Mouse (Mus musculus) midbrain, embryonic 16.5 days (tissue): ENCODE results near the gene Entpd2. TPM values are rescaled to one million over a fixed set of nuclear protein-coding genes. Genes with fewer than 3 reads are reported as not detected.

Experiments
- ATAC-seq: fragments of 200-750 bp; cut with Nextera tagmentation; 2 replicates; pipeline ENCODE4 v1.8.0; 2017; ENCODE audit warnings: moderate TSS enrichment
- H3K27ac ChIP-seq: fragments of 300-500 bp; sonication (generic); 2 replicates; pipeline ENCODE4 v1.5.1; 2014; ENCODE audit warnings: mild to moderate bottlenecking, low read length, mixed read lengths
- H3K27me3 ChIP-seq: fragments of 300-500 bp; sonication (generic); 2 replicates; pipeline ENCODE4 v1.6.1; 2014; ENCODE audit warnings: low read depth, low read length, mixed read lengths; ENCODE audit not compliant: control insufficient read depth, insufficient read depth
- H3K36me3 ChIP-seq: fragments of 300-500 bp; sonication (generic); 2 replicates; pipeline ENCODE4 v1.6.1; 2014; ENCODE audit warnings: mild to moderate bottlenecking, low read length, moderate library complexity, mixed read lengths; ENCODE audit not compliant: control insufficient read depth, insufficient read depth
- H3K4me1 ChIP-seq: fragments of 300-500 bp; sonication (generic); 2 replicates; pipeline ENCODE4 v1.6.1; 2014; ENCODE audit warnings: mild to moderate bottlenecking, low read length, mixed read lengths; ENCODE audit not compliant: control insufficient read depth, insufficient read depth
- H3K4me2 ChIP-seq: fragments of 300-500 bp; sonication (generic); 2 replicates; pipeline ENCODE4 v1.6.1; 2014; ENCODE audit warnings: mild to moderate bottlenecking, low read length, mixed read lengths
- H3K4me3 ChIP-seq: fragments of 300-500 bp; sonication (generic); 2 replicates; pipeline ENCODE4 v1.5.1; 2014; ENCODE audit warnings: low read depth, mild to moderate bottlenecking, low read length, moderate library complexity, mixed read lengths
- H3K9ac ChIP-seq: fragments of 300-500 bp; sonication (generic); 2 replicates; pipeline ENCODE4 v1.6.1; 2014; ENCODE audit warnings: low read depth, low read length, mixed read lengths
- H3K9me3 ChIP-seq: fragments of 300-500 bp; sonication (generic); replicated peaks from 2 replicates; pipeline ENCODE4 v1.6.1; 2014; ENCODE audit warnings: mild to moderate bottlenecking, low read length, mixed read lengths; ENCODE audit not compliant: control insufficient read depth, poor library complexity, severe bottlenecking
- WGBS: fragments of 180-500 bp; shearing (Covaris S2); extraction: QIAGEN DNeasy Blood & Tissue Kit; methylation state at CpG from one replicate; pipeline ENCODE4 v1.1.7; 2014; 5-methylcytosine and 5-hydroxymethylcytosine counted together
- polyA plus RNA-seq: library from polyadenylated mRNA; unstranded; fragments of >200 nt; fragmentation: Nextera tagmentation; extraction: Ambion mirVana; gene quantifications from 2 replicates; pipeline ENCODE4 v1.2.1, GENCODE M21; 2015

The Entpd2 gene
- polyA plus RNA-seq, 1 experiment from 2014 or later = 9.0 TPM

DNA sequence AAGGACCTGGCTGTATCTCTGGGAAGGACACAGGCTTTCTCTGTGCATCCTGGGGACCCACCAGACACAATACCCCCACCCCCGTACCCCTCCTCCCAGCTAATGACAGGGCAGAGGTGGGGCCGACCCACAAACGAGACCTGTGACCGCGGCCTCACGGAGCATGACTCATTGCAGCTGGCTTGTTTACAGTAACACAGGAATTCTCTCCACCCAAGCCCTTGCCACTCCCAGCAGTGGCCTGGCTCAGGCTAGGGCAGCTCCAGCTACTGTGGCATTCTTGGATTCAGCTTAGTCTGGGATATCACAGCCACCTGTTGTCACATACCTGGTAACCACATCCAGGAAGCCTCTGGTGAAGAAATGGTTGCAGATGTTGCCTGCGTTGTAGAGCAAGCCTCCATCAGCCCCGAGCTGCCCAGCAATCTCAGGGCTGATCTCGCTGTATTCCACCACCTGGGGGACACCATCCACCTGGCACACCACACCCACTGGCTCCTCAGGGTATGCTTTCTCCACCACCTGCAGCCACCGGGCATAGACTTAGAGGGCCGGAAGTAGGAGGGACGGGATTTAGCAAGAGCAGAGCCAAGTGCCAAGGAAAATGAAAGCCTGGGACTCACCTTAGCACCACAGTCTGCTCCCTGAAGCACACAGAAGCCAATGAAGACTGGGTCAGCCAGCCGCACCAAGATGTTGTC is 32.0 kb upstream of the Entpd2 start:
- H3K9me3 ChIP-seq = no peaks in the 10 kb centered on the region
- H3K9ac ChIP-seq = no peak overlapping the region
- H3K4me1 ChIP-seq = 0 out of 2 replicates have a peak, but pooled peaks cover 8% of the 10 kb centered on the region
- H3K4me2 ChIP-seq = no peak overlapping the region
- peaks cover 23% of the 10 kb centered on the region for H3K27me3 ChIP-seq
- H3K4me3 ChIP-seq = no peak overlapping the region
- ATAC-seq = no peak
- H3K27ac ChIP-seq = no peak overlapping the region
- H3K36me3 ChIP-seq = no peaks in the 10 kb centered on the region
- 68% methylated on average over 13 of the region's 13 CpGs for WGBS

DNA sequence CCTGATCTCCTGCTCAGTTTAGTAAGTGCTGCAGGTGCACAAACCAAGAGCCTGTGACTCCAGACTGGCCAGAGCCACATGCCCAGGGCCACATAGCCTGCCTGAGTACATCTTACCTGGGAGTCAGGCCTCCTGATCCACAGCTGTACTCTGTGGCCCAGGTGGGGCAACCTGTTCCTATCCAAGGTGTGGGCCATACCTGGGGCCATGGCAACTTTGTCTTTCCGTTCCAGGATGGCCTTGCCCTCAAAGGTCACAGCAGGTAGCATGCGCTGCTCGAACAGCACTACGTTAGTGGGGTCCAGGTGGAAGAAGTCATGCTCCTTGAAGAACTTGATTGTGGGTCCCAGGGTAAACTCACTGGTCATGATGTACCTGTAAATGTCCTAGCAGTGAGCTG is 31.4 kb upstream of the Entpd2 start:
- ATAC-seq = no peak
- Histone ChIP-seq H3K36me3 (no peaks in the 10 kb centered on the region), H3K27me3 (peaks cover 23% of the 10 kb centered on the region), H3K4me2 (no peak overlapping the region), H3K9me3 (no peaks in the 10 kb centered on the region), H3K27ac (no peak overlapping the region), H3K9ac (no peak overlapping the region), H3K4me1 (0 out of 2 replicates have a peak, but pooled peaks cover 8% of the 10 kb centered on the region), H3K4me3 (no peak overlapping the region)
- WGBS = 87% methylated on average over 4 of the region's 4 CpGs

DNA sequence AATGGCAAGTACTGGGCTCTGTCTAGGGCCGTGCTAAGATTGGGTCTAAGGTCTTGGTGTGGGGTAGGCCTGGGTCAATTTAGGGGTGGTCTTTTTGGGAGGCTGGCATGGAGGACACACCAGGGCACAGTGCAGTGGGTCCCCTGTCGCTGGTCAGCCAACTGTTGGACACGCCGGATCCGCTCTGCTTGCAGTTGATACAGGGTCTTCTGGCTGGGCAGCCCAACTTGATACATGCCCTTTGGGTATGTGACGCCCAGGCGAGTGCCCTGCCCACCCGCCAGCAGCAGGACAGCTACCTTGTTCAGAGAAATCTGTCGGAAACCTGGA is 30.9 kb upstream of the Entpd2 start:
- Histone ChIP-seq H3K27me3 (peaks cover 23% of the 10 kb centered on the region), H3K9ac (peak overlapping the region; percentile 71; the same call in 1 of the 2 replicates), H3K9me3 (no peaks in the 10 kb centered on the region), H3K4me1 (0 out of 2 replicates have a peak, but pooled peaks cover 8% of the 10 kb centered on the region), H3K36me3 (no peaks in the 10 kb centered on the region), H3K4me3 (peak overlapping the region; percentile 52), H3K27ac (no peak overlapping the region), H3K4me2 (peak overlapping the region; percentile 96)
- ATAC-seq = 0 out of 2 replicates have a peak, but pooled peaks have one; percentile 19
- WGBS = 31% methylated on average over 9 of the region's 9 CpGs

DNA sequence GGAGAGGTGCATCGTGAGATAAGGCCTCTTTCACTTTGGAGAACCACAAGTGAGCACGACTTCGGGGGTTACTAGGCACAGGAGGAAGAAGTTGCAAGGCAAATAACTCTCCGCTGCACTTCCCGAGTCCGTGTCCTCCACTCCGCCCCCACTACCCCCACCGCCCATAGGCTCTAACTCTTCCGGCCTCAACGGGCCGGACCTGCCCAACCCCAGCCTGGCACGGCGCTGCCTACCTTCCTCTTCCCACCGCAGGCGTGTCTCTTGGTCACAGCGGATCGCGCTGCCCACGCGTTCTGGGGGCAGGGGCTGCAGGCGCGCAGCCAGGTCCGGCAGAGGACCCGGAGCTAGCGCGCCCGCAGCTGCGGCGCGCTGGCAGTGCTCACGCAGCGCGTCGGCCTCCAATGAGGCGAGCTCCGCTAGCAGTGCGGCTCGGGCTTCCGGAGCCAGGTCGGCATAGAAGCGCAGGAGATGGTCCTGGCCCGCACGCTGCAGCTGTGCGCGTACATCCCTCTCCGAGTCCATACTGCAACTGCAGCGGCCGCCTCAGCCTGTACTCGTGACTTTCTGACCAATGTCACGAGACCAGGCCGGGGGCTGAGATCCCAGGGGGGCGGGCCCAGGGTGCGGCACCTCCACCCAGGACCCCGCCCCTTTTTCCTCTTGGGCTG is 30.4 kb upstream of the Entpd2 start, which contains the start of gene Uap1l1:
Gene Uap1l1, minus strand, starts transcription at position 592 of the 671 bp plus-strand sequence.
- H3K9ac ChIP-seq = peak within 1 kb of the TSS; percentile 71
- no peaks in the 10 kb centered on the region for H3K9me3 ChIP-seq
- no peak within 1 kb of the TSS for H3K27ac ChIP-seq
- peak within 1 kb of the TSS; percentile 52 for H3K4me3 ChIP-seq
- no peaks in the 10 kb centered on the region for H3K36me3 ChIP-seq
- peaks cover 23% of the 10 kb centered on the region for H3K27me3 ChIP-seq
- 0 out of 2 replicates have a peak, but pooled peaks cover 8% of the 10 kb centered on the region for H3K4me1 ChIP-seq
- peak; percentile 73 for ATAC-seq
- under 1% methylated on average over 54 of the region's 54 CpGs for WGBS
- peak within 1 kb of the TSS; percentile 96 for H3K4me2 ChIP-seq

DNA sequence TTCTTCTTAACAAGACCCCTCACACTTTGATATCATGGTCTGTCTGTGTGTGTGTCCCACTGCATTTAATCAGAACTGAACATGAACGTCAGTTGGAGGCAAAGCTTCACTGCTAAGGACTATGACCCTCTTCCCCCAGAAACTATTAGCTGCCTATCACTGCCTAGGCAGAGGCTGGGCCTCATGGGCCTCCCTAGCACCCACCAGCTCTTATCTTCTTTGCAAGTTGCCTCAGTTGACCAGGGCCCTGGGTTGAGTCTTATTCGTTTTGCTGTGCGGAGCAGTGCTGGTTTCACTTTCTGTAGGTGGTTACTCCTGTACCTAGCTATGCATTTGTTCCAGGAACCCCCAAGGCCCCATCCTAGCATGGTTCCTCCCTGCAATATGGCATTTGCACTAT is 25.7 kb upstream of the Entpd2 start:
- Histone ChIP-seq H3K36me3 (no peaks in the 10 kb centered on the region), H3K4me1 (peaks cover 13% of the 10 kb centered on the region), H3K4me2 (no peak overlapping the region), H3K9me3 (no peaks in the 10 kb centered on the region), H3K9ac (no peak overlapping the region), H3K4me3 (no peak overlapping the region), H3K27me3 (peaks cover 9% of the 10 kb centered on the region), H3K27ac (no peak overlapping the region)
- no peak for ATAC-seq
- WGBS = 91% methylated on average over 3 of the region's 3 CpGs

DNA sequence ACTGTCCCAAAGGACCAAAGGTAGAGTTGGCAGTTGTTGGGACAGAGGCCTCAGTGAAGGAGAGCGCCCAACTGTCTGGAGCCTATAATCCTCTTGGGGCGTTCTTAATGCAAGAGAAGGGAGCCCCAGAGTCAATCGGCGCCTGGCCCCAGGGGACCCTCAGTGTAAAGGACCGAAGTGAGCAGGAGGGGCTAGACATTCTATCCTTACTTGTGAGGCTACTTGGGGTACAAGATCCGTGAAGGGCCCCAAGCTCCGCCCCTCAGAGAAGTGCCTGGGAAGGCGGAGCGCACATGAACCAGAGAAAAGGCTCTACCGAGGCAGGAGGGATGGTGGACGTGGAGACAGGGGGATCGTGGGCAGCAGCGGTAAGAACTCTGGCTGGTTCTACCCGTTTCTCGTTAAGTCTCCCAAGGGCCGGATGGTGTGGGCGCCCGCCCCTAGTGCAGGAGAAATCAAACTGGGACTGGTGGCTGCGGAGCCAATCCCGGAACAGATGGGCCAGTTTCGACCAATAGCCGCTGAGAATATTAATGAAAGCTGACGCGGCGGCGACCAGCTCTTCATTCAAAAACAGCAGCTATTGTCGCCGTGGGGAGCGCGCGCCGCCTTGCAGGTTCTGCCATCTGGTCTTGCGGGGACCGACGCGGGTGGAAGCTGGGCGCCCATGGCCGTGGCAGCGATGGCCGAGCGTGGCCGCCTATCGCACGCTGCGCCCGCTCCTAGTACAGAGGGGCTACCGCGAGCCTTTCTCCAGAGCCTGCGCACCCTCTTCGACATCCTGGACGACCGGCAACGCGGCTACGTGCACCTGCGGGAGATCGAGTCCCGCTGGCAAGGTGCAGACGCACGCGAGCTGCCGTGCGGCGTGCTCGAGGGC is 23.7 kb upstream of the Entpd2 start, which contains the start of gene Sapcd2:
Gene Sapcd2, plus strand, starts transcription at position 558 of the 880 bp plus-strand sequence.
- WGBS = under 1% methylated on average over 65 of the region's 65 CpGs
- Histone ChIP-seq H3K27ac (peak within 1 kb of the TSS; percentile 19; the same call in 1 of the 2 replicates), H3K9me3 (no peaks in the 10 kb centered on the region), H3K36me3 (no peaks in the 10 kb centered on the region), H3K4me2 (peak within 1 kb of the TSS; percentile 80), H3K27me3 (peaks cover 3% of the 10 kb centered on the region; the same call in 1 of the 2 replicates), H3K4me3 (peak within 1 kb of the TSS; percentile 67), H3K4me1 (peaks cover 7% of the 10 kb centered on the region), H3K9ac (peak within 1 kb of the TSS; percentile 71)
- ATAC-seq = peak; percentile 94

DNA sequence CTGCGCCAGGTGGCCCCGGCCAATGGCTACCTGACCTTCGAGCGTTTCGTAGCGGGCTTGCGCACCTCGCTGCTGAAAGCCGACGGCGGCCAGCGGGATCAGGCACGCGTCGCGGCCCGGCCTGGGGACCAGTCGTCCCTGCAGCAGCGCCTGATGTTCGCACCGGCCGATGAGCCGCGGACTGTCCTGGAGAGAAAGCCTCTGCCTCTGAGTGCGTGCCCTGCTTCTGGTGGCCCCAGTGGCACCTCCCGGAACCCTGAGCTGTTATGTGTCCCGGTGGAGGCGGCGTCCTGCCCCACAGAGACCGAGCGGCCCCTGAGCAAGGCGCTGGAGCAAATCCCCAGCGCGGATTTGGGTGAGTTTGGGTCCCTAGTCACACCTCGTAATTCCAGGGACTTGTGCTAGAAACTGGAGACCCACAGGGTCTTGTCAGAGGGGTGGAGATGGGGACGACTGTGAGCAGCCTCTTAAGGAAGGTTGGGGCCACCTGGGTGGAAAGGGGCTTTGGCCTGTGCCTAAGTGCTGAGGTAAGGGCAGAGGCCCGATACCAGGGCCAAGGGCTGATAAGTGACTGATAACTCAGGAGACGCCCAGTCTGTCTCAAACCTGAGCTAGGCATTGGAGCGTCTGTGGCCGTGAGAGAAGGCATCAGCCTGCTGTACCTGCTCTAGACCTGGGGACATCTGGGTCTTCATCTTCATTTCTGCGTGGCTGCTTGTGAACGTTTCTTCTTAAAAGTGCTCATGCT is 22.9 kb upstream of the Entpd2 start:
- peaks cover 3% of the 10 kb centered on the region; the same call in 1 of the 2 replicates for H3K27me3 ChIP-seq
- H3K9me3 ChIP-seq = no peaks in the 10 kb centered on the region
- peak overlapping the region; percentile 80 for H3K4me2 ChIP-seq
- H3K4me3 ChIP-seq = peak overlapping the region; percentile 67
- 2% methylated on average over 42 of the region's 42 CpGs for WGBS
- no peaks in the 10 kb centered on the region for H3K36me3 ChIP-seq
- no peak overlapping the region for H3K27ac ChIP-seq
- peaks cover 7% of the 10 kb centered on the region for H3K4me1 ChIP-seq
- H3K9ac ChIP-seq = peak overlapping the region; percentile 71
- ATAC-seq = peak; percentile 16

DNA sequence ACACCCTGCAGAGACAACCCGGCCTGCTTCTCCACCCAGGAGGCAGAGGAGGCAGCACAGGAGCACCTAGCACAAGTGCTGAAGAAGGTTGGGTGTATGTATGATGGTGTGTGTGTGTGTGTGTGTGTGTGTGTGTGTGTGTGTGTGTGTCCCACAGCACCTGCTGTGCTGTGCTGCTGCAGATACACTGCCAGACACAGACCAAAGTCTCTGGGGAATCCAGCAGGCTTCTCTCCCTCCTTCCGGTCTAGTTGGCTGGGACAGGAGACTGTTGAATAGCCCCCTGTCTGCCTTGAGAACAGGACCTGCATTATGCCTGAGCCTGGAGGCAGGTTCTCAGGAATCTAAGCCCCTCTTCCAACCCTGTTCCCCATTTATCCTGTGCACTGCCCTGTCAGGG is 22.2 kb upstream of the Entpd2 start:
- ATAC-seq = no peak
- 7% methylated on average over 2 of the region's 2 CpGs for WGBS
- peaks cover 7% of the 10 kb centered on the region for H3K4me1 ChIP-seq
- H3K36me3 ChIP-seq = no peaks in the 10 kb centered on the region
- peak overlapping the region; percentile 80 for H3K4me2 ChIP-seq
- no peak overlapping the region for H3K9ac ChIP-seq
- peaks cover under 1% of the 10 kb centered on the region; the same call in 1 of the 2 replicates for H3K27me3 ChIP-seq
- no peak overlapping the region for H3K27ac ChIP-seq
- peak overlapping the region; percentile 67 for H3K4me3 ChIP-seq
- no peaks in the 10 kb centered on the region for H3K9me3 ChIP-seq
